Mouse (Mus musculus) heart, postnatal 10 days (tissue): ENCODE measurements around the gene Treh. TPM values are rescaled to one million over a fixed set of nuclear protein-coding genes. Genes with fewer than 3 reads are reported as not detected.
"Not testable (repeated sequence)": the region's sequence is repeated elsewhere in the genome, so short reads cannot be mapped to it uniquely, and the experiment has no call there.

Experiments
- DNase-seq, 2 experiments: peaks; one replicate each; pipeline ENCODE4 v3.0.0; 2021
- intact Hi-C: fragments of 180-260 bp; cut with DNase I; formaldehyde crosslinking; loops from one replicate; pipeline ENCODE4 v1.15.1; 2025
- total RNA-seq, 2 experiments: library from RNA; stranded (reverse); gene quantifications; 2 replicates each; pipeline ENCODE4 v1.2.3; 2021

Treh gene
- not detected for total RNA-seq

GRCm38 (mm10) chr9:44673005-44673404 lies at the start of gene Treh:
Treh (plus strand) TSS chr9:44673233.
- no peak for DNase-seq
- intact Hi-C loops = no loop called here

- intact Hi-C loops = no loop called here
- no peak for DNase-seq
Observed at GRCm38 (mm10) chr9:44624390-44624789, 48.6 kb upstream of the Treh start.

- intact Hi-C loops = no loop called here
- no peak for DNase-seq
Observed at GRCm38 (mm10) chr9:44626268-44626667, 46.8 kb upstream of the Treh start.

GRCm38 (mm10) chr9:44637551-44638169 lies 35.4 kb upstream of the Treh start:
- peak; percentile 64 to 66 for DNase-seq
- intact Hi-C loops = loop anchor here (2.0 kb wide), 1 partner anchor 31 kb away; no protein-coding TSS in a partner anchor

GRCm38 (mm10) chr9:44638726-44639125 lies 34.3 kb upstream of the Treh start:
- intact Hi-C loops = not testable (repeated sequence)
- peak; percentile 63 to 68 for DNase-seq

GRCm38 (mm10) chr9:44640028-44640427 lies 33.0 kb upstream of the Treh start:
- intact Hi-C loops, DNase-seq: not testable (repeated sequence)

GRCm38 (mm10) chr9:44640646-44641357 lies 32.2 kb upstream of the Treh start:
- intact Hi-C loops = no loop called here
- DNase-seq = no peak

GRCm38 (mm10) chr9:44641616-44642015 lies 31.4 kb upstream of the Treh start:
- intact Hi-C loops = no loop called here
- DNase-seq = no peak

GRCm38 (mm10) chr9:44643103-44643502 lies 29.9 kb upstream of the Treh start:
- no peak for DNase-seq
- intact Hi-C loops = no loop called here

- intact Hi-C loops = no loop called here
- no peak for DNase-seq
Observed at GRCm38 (mm10) chr9:44644186-44644585, 28.8 kb upstream of the Treh start.

- intact Hi-C loops = no loop called here
- peak; percentile 80 to 84 for DNase-seq
Observed at GRCm38 (mm10) chr9:44645481-44645880, 27.6 kb upstream of the Treh start.

- DNase-seq = peak; percentile 38 to 41
- intact Hi-C loops = loop anchor here (1.0 kb wide), 1 partner anchor 139 kb away; no protein-coding TSS in a partner anchor
Observed at GRCm38 (mm10) chr9:44645924-44646323, 27.1 kb upstream of the Treh start.

- intact Hi-C loops = loop anchor here (1.0 kb wide), 1 partner anchor 139 kb away; no protein-coding TSS in a partner anchor
- no peak for DNase-seq
Observed at GRCm38 (mm10) chr9:44646366-44646765, 26.7 kb upstream of the Treh start.

- intact Hi-C loops = no loop called here
- no peak for DNase-seq
Observed at GRCm38 (mm10) chr9:44647026-44647425, 26.0 kb upstream of the Treh start.

- no peak for DNase-seq
- intact Hi-C loops = no loop called here
Observed at GRCm38 (mm10) chr9:44647656-44648055, 25.4 kb upstream of the Treh start.

GRCm38 (mm10) chr9:44648881-44649281 lies 24.2 kb upstream of the Treh start:
- no peak for DNase-seq
- intact Hi-C loops = no loop called here

GRCm38 (mm10) chr9:44652027-44652426 lies 21.0 kb upstream of the Treh start:
- intact Hi-C loops = loop anchor here (1.0 to 2.0 kb wide), 3 partner anchors 149 to 198 kb away; partner anchors contain the start of gene Upk2
- DNase-seq = peak; percentile 84 to 88

GRCm38 (mm10) chr9:44653896-44654295 lies 19.1 kb upstream of the Treh start:
- intact Hi-C loops = loop anchor here (2.0 kb wide), 2 partner anchors 151 to 175 kb away; no protein-coding TSS in a partner anchor
- DNase-seq = no peak

GRCm38 (mm10) chr9:44655098-44656066 lies 17.7 kb upstream of the Treh start:
- intact Hi-C loops = loop anchor here (1.0 kb wide), 2 partner anchors 30 to 93 kb away; no protein-coding TSS in a partner anchor
- DNase-seq = peak; percentile 78 to 83

GRCm38 (mm10) chr9:44663706-44664105 lies 9.3 kb upstream of the Treh start:
- intact Hi-C loops = no loop called here
- no peak for DNase-seq

GRCm38 (mm10) chr9:44671416-44671815 lies 1.6 kb upstream of the Treh start:
- DNase-seq = no peak
- intact Hi-C loops = no loop called here
